Mouse (Mus musculus): ENCODE data around the gene Ankrd35. TPM values are rescaled to one million over a fixed set of nuclear protein-coding genes. Genes with fewer than 3 reads are reported as not detected.
"Not testable (repeated sequence)": the region's sequence is repeated elsewhere in the genome, so short reads cannot be mapped to it uniquely, and the experiment has no call there.

The Ankrd35 gene
- total RNA-seq, 2 experiments from 2014 or later, result not detected

DNA sequence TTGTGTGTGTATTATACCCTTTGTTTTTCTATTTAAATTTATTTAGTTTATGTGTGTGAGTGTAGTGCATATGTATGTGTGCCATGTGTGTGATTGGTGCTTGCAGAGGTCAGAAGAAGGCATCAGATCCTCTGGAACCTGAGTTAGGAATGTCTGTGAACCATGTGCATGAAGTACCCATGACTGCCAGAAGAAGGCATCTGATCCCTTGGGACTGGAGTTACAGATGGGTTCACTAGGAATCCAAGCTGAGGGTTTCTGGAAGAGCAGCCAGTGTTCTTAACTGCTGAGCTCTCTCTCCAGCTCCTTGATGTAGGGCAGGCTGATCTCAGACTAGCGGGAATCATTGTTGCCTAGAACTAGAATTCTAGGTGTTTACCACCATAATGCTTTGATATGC lies 68.1 kb downstream of the Ankrd35 start:
- no peak for ATAC-seq (replicated peaks; ENCODE audit: low FRiP score, poor library complexity, severe bottlenecking)

DNA sequence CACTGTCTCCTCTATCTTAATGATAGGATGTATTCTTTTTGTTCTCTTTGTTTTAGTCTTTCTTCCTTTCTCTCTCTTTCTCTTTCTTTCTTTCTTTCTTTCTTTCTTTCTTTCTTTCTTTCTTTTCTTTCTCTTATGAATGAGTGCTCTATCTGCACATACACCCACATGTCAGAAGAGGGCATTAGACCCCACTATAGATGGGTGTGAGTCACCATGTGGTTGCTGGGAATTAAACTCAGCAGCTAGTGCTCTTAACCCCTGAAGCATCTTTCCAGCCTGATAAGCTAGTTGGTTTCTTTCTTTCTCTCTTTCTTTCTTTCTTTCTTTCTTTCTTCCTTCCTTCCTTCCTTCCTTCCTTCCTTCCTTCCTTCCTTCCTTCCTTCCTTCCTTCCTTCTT lies 70.3 kb downstream of the Ankrd35 start:
- ATAC-seq (replicated peaks; ENCODE audit: low FRiP score, poor library complexity, severe bottlenecking), result not testable (repeated sequence)

Other genes starting within 250 kb of the Ankrd35 start
- gene BC107364, start 217.8 kb upstream of the Ankrd35 start, total RNA-seq (2015; ENCODE audit: low replicate concordance), result not detected in 2 replicates
- not detected in 2 replicates for gene BC107364, start 217.8 kb upstream of the Ankrd35 start, total RNA-seq (2017; ENCODE audit: low replicate concordance)
- gene Hfe2, start 145.0 kb upstream of the Ankrd35 start, total RNA-seq (2015; ENCODE audit: low replicate concordance), result not detected in 2 replicates
- gene Hfe2, start 145.0 kb upstream of the Ankrd35 start, total RNA-seq (2017; ENCODE audit: low replicate concordance), result not detected in 2 replicates
- gene Txnip, start 112.2 kb upstream of the Ankrd35 start, total RNA-seq (2015; ENCODE audit: low replicate concordance), result 99.5 and 157 TPM in 2 replicates
- gene Txnip, start 112.2 kb upstream of the Ankrd35 start, total RNA-seq (2017; ENCODE audit: low replicate concordance), result 59.8 and 70.0 TPM in 2 replicates
- not detected in 2 replicates for gene Gm16253, start 93.1 kb upstream of the Ankrd35 start, total RNA-seq (2015; ENCODE audit: low replicate concordance)
- not detected in 2 replicates for gene Gm16253, start 93.1 kb upstream of the Ankrd35 start, total RNA-seq (2017; ENCODE audit: low replicate concordance)
- 29.2 and 32.7 TPM in 2 replicates for gene Polr3gl, start 76.0 kb upstream of the Ankrd35 start, total RNA-seq (2015; ENCODE audit: low replicate concordance)
- 20.9 and 63.7 TPM in 2 replicates for gene Polr3gl, start 76.0 kb upstream of the Ankrd35 start, total RNA-seq (2017; ENCODE audit: low replicate concordance)
- gene Ankrd34a, start 73.5 kb upstream of the Ankrd35 start, total RNA-seq (2015; ENCODE audit: low replicate concordance), result not detected in 2 replicates
- gene Ankrd34a, start 73.5 kb upstream of the Ankrd35 start, total RNA-seq (2017; ENCODE audit: low replicate concordance), result not detected in 2 replicates
- gene Lix1l, start 69.0 kb upstream of the Ankrd35 start, total RNA-seq (2015; ENCODE audit: low replicate concordance), result not detected in 2 replicates
- gene Lix1l, start 69.0 kb upstream of the Ankrd35 start, total RNA-seq (2017; ENCODE audit: low replicate concordance), result 0.13 TPM in 1 of 2 replicates, not detected in the other
- gene Rbm8a, start 40.2 kb upstream of the Ankrd35 start, total RNA-seq (2015; ENCODE audit: low replicate concordance), result 54.5 and 72.4 TPM in 2 replicates
- gene Rbm8a, start 40.2 kb upstream of the Ankrd35 start, total RNA-seq (2017; ENCODE audit: low replicate concordance), result 18.3 and 36.5 TPM in 2 replicates
- gene Pex11b, start 34.8 kb upstream of the Ankrd35 start, total RNA-seq (2015; ENCODE audit: low replicate concordance), result 9.7 and 18.9 TPM in 2 replicates
- 0.68 and 5.4 TPM in 2 replicates for gene Pex11b, start 34.8 kb upstream of the Ankrd35 start, total RNA-seq (2017; ENCODE audit: low replicate concordance)
- gene Gm42957, start 34.7 kb upstream of the Ankrd35 start, total RNA-seq (2015; ENCODE audit: low replicate concordance), result not detected in 2 replicates
- gene Gm42957, start 34.7 kb upstream of the Ankrd35 start, total RNA-seq (2017; ENCODE audit: low replicate concordance), result not detected in 2 replicates
- 0.36 TPM in 1 of 2 replicates, not detected in the other for gene Itga10, start 24.5 kb upstream of the Ankrd35 start, total RNA-seq (2015; ENCODE audit: low replicate concordance)
- gene Itga10, start 24.5 kb upstream of the Ankrd35 start, total RNA-seq (2017; ENCODE audit: low replicate concordance), result not detected in 2 replicates
- gene Pias3, start 26.3 kb downstream of the Ankrd35 start, total RNA-seq (2015; ENCODE audit: low replicate concordance), result 1.3 and 6.5 TPM in 2 replicates
- gene Pias3, start 26.3 kb downstream of the Ankrd35 start, total RNA-seq (2017; ENCODE audit: low replicate concordance), result 2.1 TPM in 1 of 2 replicates, not detected in the other
- not detected in 2 replicates for gene Nudt17, start 38.4 kb downstream of the Ankrd35 start, total RNA-seq (2015; ENCODE audit: low replicate concordance)
- 2.3 TPM in 1 of 2 replicates, not detected in the other for gene Nudt17, start 38.4 kb downstream of the Ankrd35 start, total RNA-seq (2017; ENCODE audit: low replicate concordance)
- gene Polr3c, start 57.5 kb downstream of the Ankrd35 start, total RNA-seq (2015; ENCODE audit: low replicate concordance), result 16.2 and 34.8 TPM in 2 replicates
- 21.6 and 27.7 TPM in 2 replicates for gene Polr3c, start 57.5 kb downstream of the Ankrd35 start, total RNA-seq (2017; ENCODE audit: low replicate concordance)
- gene Rnf115, start 57.5 kb downstream of the Ankrd35 start, total RNA-seq (2015; ENCODE audit: low replicate concordance), result 28.5 and 45.3 TPM in 2 replicates
- gene Rnf115, start 57.5 kb downstream of the Ankrd35 start, total RNA-seq (2017; ENCODE audit: low replicate concordance), result 32.7 and 35.9 TPM in 2 replicates
- 1.8 and 4.6 TPM in 2 replicates for gene Pdzk1, start 159.2 kb downstream of the Ankrd35 start, total RNA-seq (2015; ENCODE audit: low replicate concordance)
- 2.4 and 6.9 TPM in 2 replicates for gene Pdzk1, start 159.2 kb downstream of the Ankrd35 start, total RNA-seq (2017; ENCODE audit: low replicate concordance)
- 1.8 TPM in 1 of 2 replicates, not detected in the other for gene Cd160, start 159.2 kb downstream of the Ankrd35 start, total RNA-seq (2015; ENCODE audit: low replicate concordance)
- 0.26 TPM in 1 of 2 replicates, not detected in the other for gene Cd160, start 159.2 kb downstream of the Ankrd35 start, total RNA-seq (2017; ENCODE audit: low replicate concordance)
- gene Gja5, start 234.6 kb downstream of the Ankrd35 start, total RNA-seq (2015; ENCODE audit: low replicate concordance), result not detected in 2 replicates
- gene Gja5, start 234.6 kb downstream of the Ankrd35 start, total RNA-seq (2017; ENCODE audit: low replicate concordance), result 0.39 TPM in 1 of 2 replicates, not detected in the other
- gene Gpr89, start 235.2 kb downstream of the Ankrd35 start, total RNA-seq (2015; ENCODE audit: low replicate concordance), result 2.9 TPM in 1 of 2 replicates, not detected in the other
- 1.6 and 3.5 TPM in 2 replicates for gene Gpr89, start 235.2 kb downstream of the Ankrd35 start, total RNA-seq (2017; ENCODE audit: low replicate concordance)